Mouse (Mus musculus): ENCODE measurements at regions not wholly inside any gene's neighbourhood (a gene's known extent, or its start where the extent isn't known, plus 50 kb on each side); places are given as distances from the start of the nearest gene placed in this dataset.

GRCm38 (mm10) chr15:40019226-40019625 is 114.9 kb upstream of the 9330182O14Rik start:
- 91% methylated on average over 8 of the region's 8 CpGs for whole genome bisulfite sequencing
- no peak for ATAC-seq (ENCODE audit: low FRiP score, low TSS enrichment)
- no peak for DNase-seq

DNA sequence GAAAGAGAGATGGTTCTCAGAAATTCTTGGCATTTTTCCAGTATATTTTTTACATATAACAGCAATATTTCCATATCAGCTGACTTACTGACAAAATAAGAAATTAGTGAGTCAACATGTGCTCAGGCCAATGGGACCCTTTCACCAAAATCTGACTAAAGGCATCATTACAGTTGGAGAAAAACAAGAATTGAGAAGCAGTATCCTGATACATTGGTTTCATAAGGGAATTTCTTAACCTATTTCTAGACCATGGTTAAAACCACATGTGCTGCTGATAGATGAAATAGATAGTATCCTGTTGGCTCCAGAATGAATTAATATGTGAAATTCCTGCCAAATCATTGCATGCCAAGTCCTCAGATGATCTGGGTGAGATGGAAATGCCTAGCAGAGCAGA is 114.1 kb upstream of the 9330182O14Rik start:
- H3K4me3 ChIP-seq (replicated peaks; ENCODE audit: low read depth, low read length): no peak overlapping the region

More at GRCm38 (mm10) chr15:40019226-40019625, 114.9 kb upstream of the 9330182O14Rik start:
- H3K36me3 ChIP-seq (ENCODE audit: control insufficient read depth, insufficient read depth, low read length): no peaks in the 10 kb centered on the region
- no peak overlapping the region for H3K4me2 ChIP-seq (ENCODE audit: low read length)
- no peak overlapping the region for H3K9ac ChIP-seq (replicated peaks; ENCODE audit: low read length)
- no peaks in the 10 kb centered on the region for H3K27me3 ChIP-seq (ENCODE audit: control insufficient read depth, insufficient read depth, low read length)
- no peak overlapping the region for H3K27ac ChIP-seq (replicated peaks; ENCODE audit: low read depth, low read length)
- H3K4me3 ChIP-seq (replicated peaks; ENCODE audit: low read depth, low read length): no peak overlapping the region
- no peaks in the 10 kb centered on the region; the same call in 1 of the 2 replicates for H3K4me1 ChIP-seq (ENCODE audit: control insufficient read depth, insufficient read depth, low read length)
- H3K9me3 ChIP-seq (ENCODE audit: control insufficient read depth, low read length): no peaks in the 10 kb centered on the region

DNA sequence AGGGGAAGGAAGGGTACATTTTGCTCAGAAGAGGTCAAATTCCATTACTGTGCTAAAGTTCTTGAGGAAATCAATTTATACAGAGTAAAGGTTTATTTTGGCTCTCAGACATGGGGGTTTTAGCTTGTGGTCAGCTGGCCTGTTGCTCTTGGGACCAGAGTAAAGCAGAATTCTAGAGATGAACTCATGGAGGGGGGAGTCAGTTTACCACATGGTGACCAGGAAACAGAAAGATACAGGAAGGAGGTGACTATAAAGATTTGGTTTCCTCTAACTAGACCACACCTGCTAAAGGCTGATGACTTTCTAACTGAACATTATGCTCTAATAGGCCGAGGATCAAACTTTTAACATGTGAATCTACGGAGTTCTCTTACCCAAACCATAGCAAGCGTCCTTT is 113.5 kb upstream of the 9330182O14Rik start:
- Histone ChIP-seq H3K4me1 (ENCODE audit: control insufficient read depth, insufficient read depth, low read length) (no peaks in the 10 kb centered on the region; the same call in 1 of the 2 replicates), H3K4me3 (replicated peaks; ENCODE audit: low read depth, low read length) (no peak overlapping the region), H3K27ac (replicated peaks; ENCODE audit: low read depth, low read length) (no peak overlapping the region), H3K4me2 (ENCODE audit: low read length) (no peak overlapping the region), H3K9me3 (ENCODE audit: control insufficient read depth, low read length) (no peaks in the 10 kb centered on the region), H3K9ac (replicated peaks; ENCODE audit: low read length) (no peak overlapping the region), H3K27me3 (ENCODE audit: control insufficient read depth, insufficient read depth, low read length) (no peaks in the 10 kb centered on the region), H3K36me3 (ENCODE audit: control insufficient read depth, insufficient read depth, low read length) (no peaks in the 10 kb centered on the region)
- DNase-seq: no peak
- no peak for ATAC-seq (ENCODE audit: low FRiP score, low TSS enrichment)
- WGBS: 92% methylated on average over 3 of the region's 3 CpGs

More for the DNA sequence above, 114.1 kb upstream of the 9330182O14Rik start:
- H3K4me2 ChIP-seq (ENCODE audit: low read length): no peak overlapping the region
- H3K9me3 ChIP-seq (ENCODE audit: control insufficient read depth, low read length): no peaks in the 10 kb centered on the region
- H3K27ac ChIP-seq (replicated peaks; ENCODE audit: low read depth, low read length): no peak overlapping the region
- H3K4me1 ChIP-seq (ENCODE audit: control insufficient read depth, insufficient read depth, low read length): no peaks in the 10 kb centered on the region; the same call in 1 of the 2 replicates
- no peak for ATAC-seq (ENCODE audit: low FRiP score, low TSS enrichment)
- H3K9ac ChIP-seq (replicated peaks; ENCODE audit: low read length): no peak overlapping the region
- no peak for DNase-seq
- no peaks in the 10 kb centered on the region for H3K36me3 ChIP-seq (ENCODE audit: control insufficient read depth, insufficient read depth, low read length)
- H3K27me3 ChIP-seq (ENCODE audit: control insufficient read depth, insufficient read depth, low read length): no peaks in the 10 kb centered on the region

GRCm38 (mm10) chr15:40023195-40023594 is 111.0 kb upstream of the 9330182O14Rik start:
- Histone ChIP-seq H3K27ac (replicated peaks; ENCODE audit: low read depth, low read length) (no peak overlapping the region), H3K36me3 (ENCODE audit: control insufficient read depth, insufficient read depth, low read length) (no peaks in the 10 kb centered on the region), H3K4me3 (replicated peaks; ENCODE audit: low read depth, low read length) (no peak overlapping the region), H3K27me3 (ENCODE audit: control insufficient read depth, insufficient read depth, low read length) (no peaks in the 10 kb centered on the region), H3K4me1 (ENCODE audit: control insufficient read depth, insufficient read depth, low read length) (no peaks in the 10 kb centered on the region), H3K9ac (replicated peaks; ENCODE audit: low read length) (no peak overlapping the region), H3K4me2 (ENCODE audit: low read length) (no peak overlapping the region), H3K9me3 (ENCODE audit: control insufficient read depth, low read length) (no peaks in the 10 kb centered on the region)
- 98% methylated on average over 3 of the region's 3 CpGs for WGBS
- DNase-seq: no peak
- ATAC-seq (ENCODE audit: low FRiP score, low TSS enrichment): no peak

DNA sequence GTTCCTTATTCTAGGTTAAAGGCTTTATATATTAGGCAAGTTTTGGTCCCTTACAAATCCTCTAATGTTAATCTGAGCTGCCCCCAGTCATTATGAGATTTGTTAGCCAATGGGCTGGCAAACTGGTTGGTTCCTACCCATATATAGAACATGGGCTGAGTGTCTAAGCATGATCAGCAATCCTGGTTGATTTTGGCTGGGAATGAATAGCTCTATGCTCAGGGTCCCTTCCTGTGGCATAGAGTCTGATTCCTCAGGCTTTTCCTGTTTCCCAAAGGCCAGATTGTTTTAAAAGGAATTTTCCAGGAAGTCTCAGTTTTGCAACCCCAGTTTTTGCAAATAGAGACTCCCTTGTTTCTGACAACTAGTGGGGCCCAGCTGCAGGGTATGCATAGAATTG is 102.1 kb upstream of the 9330182O14Rik start:
- Histone ChIP-seq H3K27ac (replicated peaks; ENCODE audit: low read depth, low read length) (no peak overlapping the region), H3K36me3 (ENCODE audit: control insufficient read depth, insufficient read depth, low read length) (no peaks in the 10 kb centered on the region), H3K4me3 (replicated peaks; ENCODE audit: low read depth, low read length) (no peak overlapping the region), H3K4me1 (ENCODE audit: control insufficient read depth, insufficient read depth, low read length) (no peaks in the 10 kb centered on the region), H3K27me3 (ENCODE audit: control insufficient read depth, insufficient read depth, low read length) (no peaks in the 10 kb centered on the region), H3K4me2 (ENCODE audit: low read length) (no peak overlapping the region), H3K9me3 (ENCODE audit: control insufficient read depth, low read length) (no peaks in the 10 kb centered on the region), H3K9ac (replicated peaks; ENCODE audit: low read length) (no peak overlapping the region)
- ATAC-seq (ENCODE audit: low FRiP score, low TSS enrichment) (no peak), DNase-seq (no peak)

DNA sequence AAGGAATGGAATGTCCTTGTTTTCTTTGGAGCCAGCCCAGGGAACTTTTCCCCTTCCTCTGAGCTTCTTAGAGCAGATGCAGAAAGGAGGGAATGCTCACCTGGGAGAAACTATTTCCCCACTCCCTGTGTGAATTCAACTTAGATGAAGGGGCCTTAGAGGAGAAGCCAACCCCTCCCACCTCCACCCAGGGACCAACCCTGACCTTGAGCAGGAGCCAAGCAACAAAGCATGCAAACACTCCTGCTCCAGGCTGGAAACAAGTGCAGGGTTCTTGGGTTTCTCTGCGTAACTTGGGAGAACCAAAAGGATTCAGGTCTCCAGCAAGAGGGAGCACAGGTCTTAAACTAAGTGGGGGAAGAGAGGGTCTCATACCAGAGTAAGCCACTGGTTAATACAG is 98.0 kb upstream of the 9330182O14Rik start:
- 93% methylated on average over 1 of the region's 1 CpGs for WGBS
- no peak for ATAC-seq (ENCODE audit: low FRiP score, low TSS enrichment)
- Histone ChIP-seq H3K4me3 (replicated peaks; ENCODE audit: low read depth, low read length) (no peak overlapping the region), H3K4me1 (ENCODE audit: control insufficient read depth, insufficient read depth, low read length) (no peaks in the 10 kb centered on the region), H3K4me2 (ENCODE audit: low read length) (no peak overlapping the region), H3K9ac (replicated peaks; ENCODE audit: low read length) (no peak overlapping the region), H3K27me3 (ENCODE audit: control insufficient read depth, insufficient read depth, low read length) (no peaks in the 10 kb centered on the region), H3K9me3 (ENCODE audit: control insufficient read depth, low read length) (no peaks in the 10 kb centered on the region), H3K27ac (replicated peaks; ENCODE audit: low read depth, low read length) (no peak overlapping the region), H3K36me3 (ENCODE audit: control insufficient read depth, insufficient read depth, low read length) (no peaks in the 10 kb centered on the region)
- no peak for DNase-seq

DNA sequence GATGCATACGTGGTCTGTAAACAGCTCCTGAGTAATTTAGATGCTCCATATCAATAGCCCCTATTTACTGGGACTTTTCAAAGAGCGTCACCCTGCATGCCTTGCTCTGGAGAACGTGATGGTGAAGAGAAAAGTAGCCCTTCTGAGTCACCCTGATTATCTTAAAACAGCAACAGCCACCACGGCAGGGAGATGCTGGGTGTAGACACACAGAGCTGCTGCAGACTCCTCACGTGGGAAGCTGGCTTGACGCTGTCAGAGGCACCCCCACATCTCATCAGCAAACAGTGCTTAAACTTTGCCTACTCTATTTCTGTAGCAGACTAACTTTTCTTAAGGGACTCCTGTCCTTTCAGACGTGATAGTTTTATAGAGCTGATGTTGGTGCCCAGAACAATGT is 96.9 kb upstream of the 9330182O14Rik start:
- H3K36me3 ChIP-seq (ENCODE audit: control insufficient read depth, insufficient read depth, low read length): no peaks in the 10 kb centered on the region
- no peak for DNase-seq
- H3K9ac ChIP-seq (replicated peaks; ENCODE audit: low read length): no peak overlapping the region
- no peak overlapping the region for H3K27ac ChIP-seq (replicated peaks; ENCODE audit: low read depth, low read length)
- H3K9me3 ChIP-seq (ENCODE audit: control insufficient read depth, low read length): no peaks in the 10 kb centered on the region
- no peak overlapping the region for H3K4me2 ChIP-seq (ENCODE audit: low read length)
- no peak for ATAC-seq (ENCODE audit: low FRiP score, low TSS enrichment)
- no peaks in the 10 kb centered on the region for H3K4me1 ChIP-seq (ENCODE audit: control insufficient read depth, insufficient read depth, low read length)
- WGBS: 84% methylated on average over 7 of the region's 7 CpGs
- no peak overlapping the region for H3K4me3 ChIP-seq (replicated peaks; ENCODE audit: low read depth, low read length)
- no peaks in the 10 kb centered on the region for H3K27me3 ChIP-seq (ENCODE audit: control insufficient read depth, insufficient read depth, low read length)

GRCm38 (mm10) chr15:40046219-40046618 is 87.9 kb upstream of the 9330182O14Rik start:
- H3K4me2 ChIP-seq (ENCODE audit: low read length): no peak overlapping the region
- 62% methylated on average over 5 of the region's 5 CpGs for WGBS
- H3K4me1 ChIP-seq (ENCODE audit: control insufficient read depth, insufficient read depth, low read length): no peaks in the 10 kb centered on the region
- no peak for ATAC-seq (ENCODE audit: low FRiP score, low TSS enrichment)
- no peaks in the 10 kb centered on the region for H3K36me3 ChIP-seq (ENCODE audit: control insufficient read depth, insufficient read depth, low read length)
- no peak for DNase-seq
- no peaks in the 10 kb centered on the region for H3K27me3 ChIP-seq (ENCODE audit: control insufficient read depth, insufficient read depth, low read length)
- no peak overlapping the region for H3K9ac ChIP-seq (replicated peaks; ENCODE audit: low read length)
- no peak overlapping the region for H3K4me3 ChIP-seq (replicated peaks; ENCODE audit: low read depth, low read length)
- no peak overlapping the region for H3K27ac ChIP-seq (replicated peaks; ENCODE audit: low read depth, low read length)
- no peaks in the 10 kb centered on the region for H3K9me3 ChIP-seq (ENCODE audit: control insufficient read depth, low read length)

- 83% methylated on average over 1 of the region's 1 CpGs for WGBS
- DNase-seq (no peak), ATAC-seq (ENCODE audit: low FRiP score, low TSS enrichment) (no peak)
- Histone ChIP-seq H3K9ac (replicated peaks; ENCODE audit: low read length) (no peak overlapping the region), H3K4me2 (ENCODE audit: low read length) (no peak overlapping the region), H3K36me3 (ENCODE audit: control insufficient read depth, insufficient read depth, low read length) (no peaks in the 10 kb centered on the region), H3K27me3 (ENCODE audit: control insufficient read depth, insufficient read depth, low read length) (no peaks in the 10 kb centered on the region), H3K27ac (replicated peaks; ENCODE audit: low read depth, low read length) (no peak overlapping the region), H3K9me3 (ENCODE audit: control insufficient read depth, low read length) (no peaks in the 10 kb centered on the region), H3K4me1 (ENCODE audit: control insufficient read depth, insufficient read depth, low read length) (no peaks in the 10 kb centered on the region), H3K4me3 (replicated peaks; ENCODE audit: low read depth, low read length) (no peak overlapping the region)
Measured at GRCm38 (mm10) chr15:40047100-40047499, 87.1 kb upstream of the 9330182O14Rik start.

Measured in midbrain, embryonic 14.5 days (tissue).